Mouse (Mus musculus) A20 (cell line): ENCODE data around the gene Adamtsl2.

ENCODE experiments used
- DNase-seq: peaks from one replicate; pipeline ENCODE4 v3.0.0-alpha.2; 2011; ENCODE audit warnings: low read depth, low spot score

Adamtsl2 gene

DNA sequence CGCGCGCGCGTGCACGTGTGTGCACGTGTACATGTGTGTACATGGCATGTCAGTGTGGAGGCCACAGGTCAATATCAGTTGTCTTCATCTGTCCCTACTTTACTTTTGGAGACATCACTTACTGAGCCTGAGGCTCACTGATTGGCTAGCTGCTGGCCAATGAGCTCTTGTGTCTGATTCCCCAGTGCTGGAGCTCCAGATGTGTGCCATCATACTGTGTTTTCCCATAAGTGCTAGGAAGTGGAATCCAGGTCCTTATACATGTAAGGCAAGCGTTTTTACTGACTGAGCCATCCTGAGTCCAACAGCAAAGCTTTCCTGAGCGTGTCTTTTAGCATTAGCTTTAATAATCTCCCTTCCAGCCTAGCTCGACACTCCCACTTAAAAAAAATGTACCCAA, 35.0 kb downstream of the Adamtsl2 start:
- DNase-seq = no peak

- DNase-seq = no peak
These were observed 39.3 kb downstream of the Adamtsl2 start for GRCm38 (mm10) chr2:27118452-27118851.

DNA sequence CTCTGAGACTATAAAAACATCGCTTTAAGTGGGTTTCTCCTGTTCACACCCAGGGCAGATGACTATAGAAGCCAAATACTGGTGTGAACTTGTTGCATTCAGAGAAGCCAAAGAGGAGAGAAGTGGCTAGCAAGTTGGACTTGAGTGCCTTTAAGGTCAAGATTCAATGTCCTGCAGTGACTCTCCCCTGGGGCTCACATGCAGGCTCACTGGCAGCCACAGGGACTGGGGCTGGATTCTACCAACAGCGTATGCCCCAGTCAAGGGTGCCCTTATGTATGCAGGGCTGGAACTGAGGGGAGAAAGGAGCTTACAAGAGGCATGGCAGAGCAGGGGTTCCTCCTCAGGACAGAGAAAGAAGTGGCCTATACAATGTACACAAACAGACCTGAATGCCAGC, 40.6 kb downstream of the Adamtsl2 start:
- no peak for DNase-seq

- DNase-seq = no peak
These were observed 41.1 kb downstream of the Adamtsl2 start for GRCm38 (mm10) chr2:27120241-27120641.

GRCm38 (mm10) chr2:27121626-27122355, 42.6 kb downstream of the Adamtsl2 start:
- DNase-seq = peak; percentile 93

GRCm38 (mm10) chr2:27122578-27122977, 43.4 kb downstream of the Adamtsl2 start:
- no peak for DNase-seq

DNA sequence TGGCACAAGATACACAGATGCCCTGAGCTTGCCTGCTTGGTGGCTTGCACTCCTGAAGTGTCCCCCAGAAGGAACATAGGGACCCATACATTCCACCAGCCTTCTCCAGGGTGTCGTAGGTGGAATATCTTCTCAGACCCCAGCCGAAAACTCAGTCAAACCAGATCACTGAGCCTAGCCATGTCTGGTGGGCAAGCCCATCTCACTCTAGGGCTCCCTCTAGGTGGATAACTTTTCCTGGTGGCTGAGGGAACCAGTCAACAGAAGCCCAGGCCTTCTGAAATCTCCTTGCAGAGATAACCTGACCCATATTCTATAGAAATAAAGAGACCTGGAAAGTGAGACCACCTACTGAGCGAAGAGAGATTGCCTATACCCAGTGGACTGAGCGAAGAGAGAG, 43.9 kb downstream of the Adamtsl2 start:
- DNase-seq = peak; percentile 22

DNA sequence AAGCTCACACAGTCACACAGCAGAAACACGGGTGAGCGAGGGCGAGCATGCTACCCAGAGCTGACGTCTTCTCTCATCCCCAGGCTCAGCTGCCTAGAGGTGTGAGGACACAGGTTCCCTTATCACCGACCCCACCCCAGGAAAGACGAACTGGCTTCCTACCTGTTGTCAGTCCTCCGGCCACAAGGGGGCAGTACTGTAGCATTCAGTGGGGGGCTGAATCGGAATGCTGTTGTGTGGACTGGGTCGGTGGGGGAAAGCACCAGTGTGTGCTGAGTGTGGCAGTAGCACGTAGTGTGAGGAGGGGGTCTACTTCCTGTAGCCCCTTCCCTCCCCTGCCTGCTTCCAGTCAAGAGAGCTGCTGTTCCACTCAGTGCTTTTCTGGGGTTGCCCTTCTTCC, 46.8 kb downstream of the Adamtsl2 start:
- peak; percentile 79 for DNase-seq

GRCm38 (mm10) chr2:27126496-27126895, 47.3 kb downstream of the Adamtsl2 start:
- no peak for DNase-seq

GRCm38 (mm10) chr2:27128990-27129389, 49.8 kb downstream of the Adamtsl2 start:
- peak; percentile 72 for DNase-seq

DNA sequence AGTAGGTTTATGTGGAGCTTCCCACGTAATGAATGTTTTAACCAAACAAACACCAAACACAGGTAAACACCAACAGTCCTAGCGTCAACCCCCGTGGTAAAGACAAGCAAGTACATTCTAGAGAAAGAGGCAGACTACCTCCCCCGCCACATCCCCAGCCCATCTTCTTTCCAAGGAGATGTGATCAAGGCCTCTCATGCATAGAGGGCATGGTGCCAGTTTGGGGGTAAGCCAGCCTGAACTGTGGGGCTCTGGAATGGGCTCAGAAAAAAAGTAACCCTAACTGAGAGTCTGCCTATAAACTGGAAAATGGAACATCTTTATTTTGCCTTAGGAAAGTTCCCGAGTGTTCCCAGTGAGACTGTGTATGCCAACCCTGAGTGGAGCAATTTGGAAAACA, 56.8 kb downstream of the Adamtsl2 start:
- no peak for DNase-seq

- DNase-seq = no peak
These were observed 57.2 kb downstream of the Adamtsl2 start for GRCm38 (mm10) chr2:27136336-27136735.

DNA sequence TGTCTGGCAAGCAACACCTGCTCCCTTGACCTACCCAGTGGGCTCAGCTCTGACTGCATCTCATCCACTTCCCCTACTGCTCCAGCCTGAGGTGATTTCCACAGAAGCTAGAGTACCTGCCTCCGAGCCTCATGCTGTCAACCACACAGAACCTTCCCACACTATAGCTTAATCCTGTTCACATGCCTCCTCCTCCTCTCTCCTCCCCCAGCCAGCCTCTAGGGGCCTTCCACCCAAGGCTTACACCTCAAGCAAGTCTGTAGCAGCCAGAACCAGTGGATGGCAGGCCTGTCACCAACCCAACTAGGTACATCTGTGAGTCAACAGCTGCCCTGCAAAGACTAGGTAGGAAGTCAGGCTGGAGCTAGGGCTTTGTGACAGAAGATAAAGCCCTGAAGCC, 57.6 kb downstream of the Adamtsl2 start:
- no peak for DNase-seq

DNA sequence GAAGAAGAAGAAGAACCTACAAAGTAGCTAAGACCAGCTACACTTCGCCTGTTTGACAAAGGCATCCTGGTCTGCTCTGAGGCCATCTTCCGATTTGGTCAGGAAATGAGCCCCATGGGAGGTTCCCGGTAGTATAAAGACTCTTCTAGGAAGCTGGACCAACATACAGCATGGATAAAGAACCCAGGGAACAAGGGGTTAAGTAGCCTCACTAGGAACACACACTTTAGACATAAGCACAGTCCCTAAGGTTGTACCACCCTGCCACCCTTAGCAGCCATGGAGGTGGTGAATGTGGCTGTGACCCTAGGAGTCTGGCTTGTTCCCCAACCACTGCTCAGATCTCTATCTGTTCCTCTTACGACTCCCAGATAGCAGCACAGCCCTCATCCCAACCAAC, 59.2 kb downstream of the Adamtsl2 start:
- DNase-seq = no peak

DNA sequence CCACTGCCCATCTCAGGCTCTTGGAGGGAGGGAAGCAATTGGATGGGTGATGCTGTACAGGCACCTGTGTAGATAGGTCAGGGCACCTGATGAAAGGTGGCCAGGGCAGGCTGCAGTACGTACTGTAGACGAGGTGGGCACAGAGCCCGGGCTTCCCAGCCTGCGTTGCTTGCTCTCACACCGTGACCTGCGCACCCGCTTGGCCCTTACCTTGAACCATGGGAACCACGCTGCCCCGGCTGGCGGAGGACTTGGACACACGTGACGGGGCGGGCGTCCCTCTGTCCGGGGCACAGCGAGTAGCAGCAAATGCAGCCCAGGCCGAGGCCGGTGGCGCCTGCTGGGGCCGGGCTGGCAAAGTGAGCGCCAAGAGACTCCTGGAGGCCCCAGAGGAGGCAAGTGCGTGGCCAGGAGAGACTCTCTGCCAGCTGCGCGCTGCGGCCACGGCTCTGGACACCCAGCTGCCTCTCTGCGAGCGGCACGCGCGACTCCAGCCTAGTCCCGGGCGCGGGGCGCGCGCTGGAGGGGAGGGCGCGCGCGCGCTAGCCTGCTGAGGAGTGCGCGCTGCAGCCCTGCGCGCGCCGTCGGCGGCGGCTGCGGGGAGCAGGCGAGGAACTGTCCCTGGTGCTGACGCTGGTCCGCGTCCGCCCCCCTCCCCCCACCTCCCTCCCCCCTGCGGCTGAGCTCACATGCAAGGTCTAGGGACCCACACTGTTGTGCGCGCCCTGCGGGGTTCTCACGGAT, 62.9 kb downstream of the Adamtsl2 start, which contains the start of gene Fam163b:
Gene Fam163b (minus strand): TSS at position 542 of the 744 bp plus-strand sequence.
- no peak for DNase-seq

GRCm38 (mm10) chr2:27144957-27145356, 65.8 kb downstream of the Adamtsl2 start:
- no peak for DNase-seq

- DNase-seq = no peak
These were observed 67.7 kb downstream of the Adamtsl2 start for GRCm38 (mm10) chr2:27146840-27147239.

DNA sequence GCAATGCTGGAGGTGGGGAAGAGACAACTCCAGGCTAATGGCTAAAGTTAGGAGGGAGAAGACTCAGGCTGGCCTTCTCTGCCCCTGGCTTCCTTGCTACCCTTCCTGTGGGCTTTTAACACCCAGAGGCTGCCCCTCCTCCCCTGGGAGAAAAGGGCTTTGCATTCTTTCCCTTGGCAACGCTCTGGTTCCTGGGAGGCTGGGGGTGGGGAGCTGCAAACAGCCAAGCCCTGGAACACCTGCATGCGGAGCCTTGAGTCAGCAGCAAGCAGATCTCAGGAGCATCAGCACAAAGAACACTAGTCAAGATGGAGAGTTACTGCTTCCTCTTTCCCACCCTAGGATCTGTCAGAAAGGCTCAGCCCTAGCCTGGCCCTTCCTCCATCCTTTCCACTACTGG, 70.3 kb downstream of the Adamtsl2 start:
- no peak for DNase-seq

GRCm38 (mm10) chr2:27154466-27155185, 75.4 kb downstream of the Adamtsl2 start:
- DNase-seq = no peak

GRCm38 (mm10) chr2:27156596-27156995, 77.4 kb downstream of the Adamtsl2 start:
- DNase-seq = no peak
